Mouse (Mus musculus) bone marrow macrophage, adult 2 months (primary cell): ENCODE measurements around the gene A830031A19Rik.

Experiments used
- CTCF ChIP-seq: IDR thresholded peaks from 2 replicates; pipeline ENCODE4 v1.5.1; 2012; ENCODE audit warnings: low read depth, mild to moderate bottlenecking, low read length, moderate library complexity
- POLR2A ChIP-seq: IDR thresholded peaks from 2 replicates; pipeline ENCODE4 v1.6.1; 2012; ENCODE audit warnings: mild to moderate bottlenecking, low read depth, low read length, borderline replicate concordance

GRCm38 (mm10) chr11:24098662-24099061, 23.8 kb upstream of the A830031A19Rik start:
- TF ChIP-seq POLR2A (no peak), CTCF (no peak)
